Mouse (Mus musculus): ENCODE results near the gene Aox2. TPM values are rescaled to one million over a fixed set of nuclear protein-coding genes. Genes with fewer than 3 reads are reported as not detected.

Aox2 gene
- total and polyA plus RNA-seq, 3 experiments: not detected

GRCm38 (mm10) chr1:58391421-58392267, 113.5 kb downstream of the Aox2 start:
- TF ChIP-seq MAFK (IDR thresholded peaks at IDR 0.05; ENCODE audit: insufficient replicate concordance, low read length): no peak
- no peak for TF ChIP-seq ZNF384 (IDR thresholded peaks at IDR 0.05; ENCODE audit: low read depth, low read length)
- TF ChIP-seq POLR2AphosphoS2 (IDR thresholded peaks at IDR 0.05; ENCODE audit: low read depth, low read length): no peak
- no peak for TF ChIP-seq TCF12 (IDR thresholded peaks at IDR 0.05; ENCODE audit: low read depth, low read length)
- no peak for TF ChIP-seq GABPA (IDR thresholded peaks at IDR 0.05; ENCODE audit: insufficient replicate concordance, low read depth, low read length)
- no peak for TF ChIP-seq HCFC1 (IDR thresholded peaks at IDR 0.05; ENCODE audit: low read depth, low read length)
- 0 out of 2 replicates have a peak, but pooled peaks have one; percentile 3 for TF ChIP-seq MAX (IDR thresholded peaks at IDR 0.05; ENCODE audit: low read length)
- peaks cover 40% of the 10 kb centered on the region for H3K79me2 ChIP-seq (replicated peaks; ENCODE audit: control insufficient read depth, extremely low read depth, insufficient read depth, poor library complexity, severe bottlenecking)
- peak overlapping the region; percentile 80 to 91 (median 80) for H3K4me3 ChIP-seq (replicated peaks in 1 of 3; ENCODE audit: low read depth in 2 of 3, low read length in 2 of 3, poor library complexity in 1 of 3)
- peaks cover 12 to 18% of the 10 kb centered on the region in 2 experiments for H3K36me3 ChIP-seq (replicated peaks in 1 of 2; ENCODE audit: control insufficient read depth in 1 of 2, insufficient read depth in 1 of 2, low read length in 1 of 2)
- peaks cover 4 to 23% of the 10 kb centered on the region in 2 experiments; a peak in 3 of 4 replicates for H3K4me1 ChIP-seq (ENCODE audit: control insufficient read depth in 1 of 2, insufficient read depth in 2 of 2)
- in situ Hi-C loops (cut with MboI; ENCODE audit: low pct_ligation_motif_present, low pct_unique_long_range_greater_than_20kb, low sequenced_read_pairs) (no loop called here), dilution Hi-C loops (cut with MboI; ENCODE audit: extremely low pct_ligation_motif_present, extremely low pct_unique_long_range_greater_than_20kb, low sequenced_read_pairs) (no loop called here)
- H3K27ac ChIP-seq (ENCODE audit: insufficient read depth, low read depth): no peak overlapping the region
- DNase-seq (ENCODE audit: extremely low read depth): no peak
- H3K4me2 ChIP-seq (ENCODE audit: insufficient read depth, low read depth, poor library complexity, severe bottlenecking): peak overlapping the region; percentile 96
- no peaks in the 10 kb centered on the region for H3K27me3 ChIP-seq (replicated peaks)
- peak overlapping the region; percentile 98 for H3K9ac ChIP-seq (ENCODE audit: insufficient read depth, low read depth)
- H3K9me3 ChIP-seq (replicated peaks; ENCODE audit: low read length): no peaks in the 10 kb centered on the region

DNA sequence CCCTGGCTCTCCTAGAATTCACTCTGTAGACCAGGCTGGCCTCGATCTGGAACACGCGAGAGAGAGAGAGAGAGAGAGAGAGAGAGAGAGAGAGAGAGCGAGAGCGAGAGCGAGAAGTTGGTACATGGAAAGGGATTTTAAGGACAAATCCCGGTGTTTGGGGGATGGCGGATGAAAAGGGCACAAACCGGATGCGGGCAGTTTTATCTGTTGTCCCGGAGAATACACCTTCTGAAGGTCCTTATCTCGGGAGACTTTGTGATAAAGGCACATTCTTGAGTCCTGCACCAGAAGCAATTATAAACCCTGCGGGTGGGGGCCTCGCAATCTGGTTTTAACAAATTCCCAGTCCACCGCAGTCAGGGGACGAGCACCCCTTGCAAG, 114.1 kb downstream of the Aox2 start:
- Histone ChIP-seq H3K27ac (ENCODE audit: insufficient read depth, low read depth) (peak overlapping the region; percentile 78; the same call in 1 of the 2 replicates), H3K27me3 (replicated peaks) (no peaks in the 10 kb centered on the region), H3K4me1 (ENCODE audit: control insufficient read depth in 1 of 2, insufficient read depth in 2 of 2) (peaks cover 4 to 27% of the 10 kb centered on the region in 2 experiments; a peak in 3 of 4 replicates), H3K36me3 (replicated peaks in 1 of 2; ENCODE audit: control insufficient read depth in 1 of 2, insufficient read depth in 1 of 2, low read length in 1 of 2) (peaks cover 16 to 24% of the 10 kb centered on the region in 2 experiments), H3K4me3 (replicated peaks in 1 of 3; ENCODE audit: low read depth in 2 of 3, low read length in 2 of 3, poor library complexity in 1 of 3) (peak overlapping the region; percentile 80 to 91 (median 80)), H3K9ac (ENCODE audit: insufficient read depth, low read depth) (peak overlapping the region; percentile 98), H3K4me2 (ENCODE audit: insufficient read depth, low read depth, poor library complexity, severe bottlenecking) (peak overlapping the region; percentile 96), H3K79me2 (replicated peaks; ENCODE audit: control insufficient read depth, extremely low read depth, insufficient read depth, poor library complexity, severe bottlenecking) (peaks cover 40% of the 10 kb centered on the region), H3K9me3 (replicated peaks; ENCODE audit: low read length) (no peaks in the 10 kb centered on the region)
- dilution Hi-C loops (cut with MboI; ENCODE audit: extremely low pct_ligation_motif_present, extremely low pct_unique_long_range_greater_than_20kb, low sequenced_read_pairs) (no loop called here), in situ Hi-C loops (cut with MboI; ENCODE audit: low pct_ligation_motif_present, low pct_unique_long_range_greater_than_20kb, low sequenced_read_pairs) (no loop called here)
- TF ChIP-seq MAZ (IDR thresholded peaks at IDR 0.05; ENCODE audit: low read depth, low read length): no peak
- TF ChIP-seq MAX (IDR thresholded peaks at IDR 0.05; ENCODE audit: low read length): 0 out of 2 replicates have a peak, but pooled peaks have one; percentile 17
- TF ChIP-seq ELF1 (IDR thresholded peaks at IDR 0.05; ENCODE audit: low read depth, low read length): no peak
- no peak for TF ChIP-seq SIN3A (IDR thresholded peaks at IDR 0.05; ENCODE audit: low read length)
- no peak for TF ChIP-seq IRF4 (IDR thresholded peaks at IDR 0.05; ENCODE audit: low read depth, low read length)
- peak; percentile 3; the same call in 1 of the 2 replicates for TF ChIP-seq MXI1 (IDR thresholded peaks at IDR 0.05; ENCODE audit: low read depth, low read length)
- TF ChIP-seq MAFK (IDR thresholded peaks at IDR 0.05; ENCODE audit: insufficient replicate concordance, low read length): no peak
- DNase-seq (ENCODE audit: extremely low read depth): peak; percentile 47
